Mouse (Mus musculus): ENCODE measurements around the gene Trim37.

- TF ChIP-seq GATA1 (IDR thresholded peaks at IDR 0.05; ENCODE audit: borderline replicate concordance, low read length) (no peak), FLI1 (IDR thresholded peaks at IDR 0.05; ENCODE audit: low read length) (no peak)
Observed at GRCm38 (mm10) chr11:87173625-87174024, 46.7 kb downstream of the Trim37 start.
